Mouse (Mus musculus): Measurements from ENCODE around the gene Npas2. TPM values are rescaled to one million over a fixed set of nuclear protein-coding genes. Genes with fewer than 3 reads are reported as not detected.

The Npas2 gene
- 10 to 100 TPM; 59.3 to 65.4 TPM for total RNA-seq (2021)

GRCm38 (mm10) chr1:39192997-39193861 lies at the start of gene Npas2:
Gene Npas2, plus strand, starts transcription at chr1:39193731.
- intact Hi-C loops (cut with DNase I) = loop anchor here (5.0 kb wide), 3 partner anchors 96 to 181 kb away; no protein-coding TSS in a partner anchor
- no peak for DNase-seq (ENCODE audit: low spot score in 2 of 2)

- DNase-seq (ENCODE audit: low spot score in 2 of 2) = no peak
- intact Hi-C loops (cut with DNase I) = no loop called here
These were observed 36.8 kb upstream of the Npas2 start for GRCm38 (mm10) chr1:39156778-39157177.

GRCm38 (mm10) chr1:39160167-39160566 lies 33.4 kb upstream of the Npas2 start:
- peak; percentile 35 to 61 for DNase-seq (ENCODE audit: low spot score in 2 of 2)
- intact Hi-C loops (cut with DNase I) = no loop called here

GRCm38 (mm10) chr1:39163077-39163476 lies 30.5 kb upstream of the Npas2 start:
- DNase-seq (ENCODE audit: low spot score in 2 of 2) = no peak
- intact Hi-C loops (cut with DNase I) = no loop called here

GRCm38 (mm10) chr1:39176690-39177089 lies 16.8 kb upstream of the Npas2 start:
- intact Hi-C loops (cut with DNase I) = loop anchor here (2.0 kb wide), 1 partner anchor 78 kb away; no protein-coding TSS in a partner anchor
- no peak for DNase-seq (ENCODE audit: low spot score in 2 of 2)

- intact Hi-C loops (cut with DNase I) = loop anchor here (2.0 kb wide), 1 partner anchor 78 kb away; no protein-coding TSS in a partner anchor
- peak; percentile 80 to 86 for DNase-seq (ENCODE audit: low spot score in 2 of 2)
These were observed 16.3 kb upstream of the Npas2 start for GRCm38 (mm10) chr1:39177211-39177610.

- intact Hi-C loops (cut with DNase I) = no loop called here
- DNase-seq (ENCODE audit: low spot score in 2 of 2) = peak in 1 of 2 experiments; percentile 35
These were observed 13.7 kb upstream of the Npas2 start for GRCm38 (mm10) chr1:39179806-39180205.

- no peak for DNase-seq (ENCODE audit: low spot score in 2 of 2)
- intact Hi-C loops (cut with DNase I) = no loop called here
These were observed 13.0 kb upstream of the Npas2 start for GRCm38 (mm10) chr1:39180517-39180916.

- DNase-seq (ENCODE audit: low spot score in 2 of 2) = no peak
- intact Hi-C loops (cut with DNase I) = no loop called here
These were observed 11.6 kb upstream of the Npas2 start for GRCm38 (mm10) chr1:39181901-39182300.

GRCm38 (mm10) chr1:39185833-39186232 lies 7.7 kb upstream of the Npas2 start:
- no peak for DNase-seq (ENCODE audit: low spot score in 2 of 2)
- intact Hi-C loops (cut with DNase I) = no loop called here

- DNase-seq (ENCODE audit: low spot score in 2 of 2) = no peak
These were observed 6.7 kb upstream of the Npas2 start for GRCm38 (mm10) chr1:39186711-39187437.

GRCm38 (mm10) chr1:39191122-39191521 lies 2.4 kb upstream of the Npas2 start:
- intact Hi-C loops (cut with DNase I) = loop anchor here (5.0 kb wide), 3 partner anchors 94 to 179 kb away; no protein-coding TSS in a partner anchor

More at GRCm38 (mm10) chr1:39186711-39187437, 6.7 kb upstream of the Npas2 start:
- intact Hi-C loops (cut with DNase I) = no loop called here

GRCm38 (mm10) chr1:39192460-39192996 lies 1.0 kb upstream of the Npas2 start:
- intact Hi-C loops (cut with DNase I) = loop anchor here (5.0 kb wide), 3 partner anchors 95 to 180 kb away; no protein-coding TSS in a partner anchor
- DNase-seq (ENCODE audit: low spot score in 2 of 2) = peak; percentile 61 to 65

More at GRCm38 (mm10) chr1:39191122-39191521, 2.4 kb upstream of the Npas2 start:
- DNase-seq (ENCODE audit: low spot score in 2 of 2) = no peak

GRCm38 (mm10) chr1:39193862-39194675 lies 538 bp downstream of the Npas2 start:
- intact Hi-C loops (cut with DNase I) = loop anchor here (5.0 kb wide), 3 partner anchors 97 to 182 kb away; no protein-coding TSS in a partner anchor
- DNase-seq (ENCODE audit: low spot score in 2 of 2) = peak; percentile 70 to 78

- intact Hi-C loops (cut with DNase I) = loop anchor here (5.0 kb wide), 4 partner anchors 98 to 183 kb away; no protein-coding TSS in a partner anchor
- DNase-seq (ENCODE audit: low spot score in 2 of 2) = no peak
These were observed 1.4 kb downstream of the Npas2 start for GRCm38 (mm10) chr1:39194959-39195358.

GRCm38 (mm10) chr1:39196126-39196525 lies 2.6 kb downstream of the Npas2 start:
- no peak for DNase-seq (ENCODE audit: low spot score in 2 of 2)
- intact Hi-C loops (cut with DNase I) = loop anchor here (5.0 kb wide), 1 partner anchor 116 kb away; no protein-coding TSS in a partner anchor

- DNase-seq (ENCODE audit: low spot score in 2 of 2) = no peak
These were observed 3.3 kb downstream of the Npas2 start for GRCm38 (mm10) chr1:39196676-39197375.

GRCm38 (mm10) chr1:39205021-39205420 lies 11.5 kb downstream of the Npas2 start:
- intact Hi-C loops (cut with DNase I) = no loop called here

More at GRCm38 (mm10) chr1:39196676-39197375, 3.3 kb downstream of the Npas2 start:
- intact Hi-C loops (cut with DNase I) = loop anchor here (5.0 kb wide), 1 partner anchor 115 kb away; no protein-coding TSS in a partner anchor

More at GRCm38 (mm10) chr1:39205021-39205420, 11.5 kb downstream of the Npas2 start:
- no peak for DNase-seq (ENCODE audit: low spot score in 2 of 2)
